Mouse (Mus musculus): ENCODE results near the gene Hint1. TPM values are rescaled to one million over a fixed set of nuclear protein-coding genes. Genes with fewer than 3 reads are reported as not detected.
"Not testable (repeated sequence)": the region's sequence is repeated elsewhere in the genome, so short reads cannot be mapped to it uniquely, and the experiment has no call there.

Hint1 gene
- total RNA-seq, 2 experiments from 2014 or later = 254 to 262 TPM

DNA sequence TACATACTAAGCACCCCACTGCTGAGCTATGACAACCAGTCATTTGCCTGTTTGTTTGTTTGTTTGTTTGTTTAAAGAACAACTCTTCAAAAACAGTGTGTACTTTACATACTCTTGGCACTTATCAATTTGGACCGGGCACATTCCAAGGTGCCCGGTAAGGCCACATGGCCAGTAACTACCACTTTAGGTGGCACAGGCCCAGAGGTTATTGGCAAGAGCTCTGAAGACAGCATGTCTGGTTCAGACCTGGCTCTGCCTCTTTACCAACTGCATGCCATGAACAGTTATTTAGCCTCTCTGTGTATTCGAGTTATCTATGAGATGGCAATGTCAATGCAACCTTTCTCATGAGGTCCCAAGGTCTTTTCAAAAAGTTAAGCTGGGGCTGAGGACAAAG is 30.5 kb downstream of the Hint1 start:
- not testable (repeated sequence) for DNase-seq

DNA sequence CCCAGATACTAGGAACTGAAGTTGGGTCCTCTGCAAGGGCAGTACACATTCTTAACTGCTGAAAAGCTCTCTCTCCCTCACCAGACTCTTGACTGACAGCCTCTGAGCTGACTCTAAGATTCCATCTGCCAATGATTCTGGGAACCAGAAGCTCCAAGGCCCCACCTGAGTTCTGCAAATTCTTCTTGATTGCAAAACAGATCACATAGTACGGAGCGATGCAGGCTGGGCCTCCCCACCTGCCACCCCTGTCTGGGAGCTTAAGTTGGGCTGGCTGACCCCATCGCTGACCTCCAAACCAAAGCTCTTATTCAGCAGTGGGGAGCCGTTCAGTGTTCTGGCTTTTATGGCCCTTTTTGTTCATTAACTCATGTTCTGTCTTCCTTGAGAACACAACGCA is 31.3 kb downstream of the Hint1 start:
- no peak for DNase-seq

DNA sequence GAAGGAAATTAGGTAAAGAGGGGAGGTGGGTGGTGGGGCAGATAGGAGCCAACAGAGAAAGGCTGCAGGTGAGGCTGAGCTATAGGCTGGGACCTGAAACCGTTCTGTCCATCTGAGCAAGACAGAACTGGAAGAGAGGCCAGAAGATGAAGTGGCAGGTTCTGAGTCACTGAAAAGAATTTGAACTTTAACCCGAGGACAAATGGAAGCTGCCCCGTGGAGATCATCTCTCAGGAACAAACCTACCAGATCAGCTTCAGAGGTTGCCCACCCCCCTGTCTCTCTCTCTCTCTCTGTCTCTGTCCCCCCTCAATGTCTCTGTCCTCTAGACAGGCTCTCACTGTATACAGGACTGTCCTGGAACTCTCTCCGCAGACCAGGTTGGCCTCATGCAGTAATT is 33.5 kb downstream of the Hint1 start:
- no peak for DNase-seq

DNA sequence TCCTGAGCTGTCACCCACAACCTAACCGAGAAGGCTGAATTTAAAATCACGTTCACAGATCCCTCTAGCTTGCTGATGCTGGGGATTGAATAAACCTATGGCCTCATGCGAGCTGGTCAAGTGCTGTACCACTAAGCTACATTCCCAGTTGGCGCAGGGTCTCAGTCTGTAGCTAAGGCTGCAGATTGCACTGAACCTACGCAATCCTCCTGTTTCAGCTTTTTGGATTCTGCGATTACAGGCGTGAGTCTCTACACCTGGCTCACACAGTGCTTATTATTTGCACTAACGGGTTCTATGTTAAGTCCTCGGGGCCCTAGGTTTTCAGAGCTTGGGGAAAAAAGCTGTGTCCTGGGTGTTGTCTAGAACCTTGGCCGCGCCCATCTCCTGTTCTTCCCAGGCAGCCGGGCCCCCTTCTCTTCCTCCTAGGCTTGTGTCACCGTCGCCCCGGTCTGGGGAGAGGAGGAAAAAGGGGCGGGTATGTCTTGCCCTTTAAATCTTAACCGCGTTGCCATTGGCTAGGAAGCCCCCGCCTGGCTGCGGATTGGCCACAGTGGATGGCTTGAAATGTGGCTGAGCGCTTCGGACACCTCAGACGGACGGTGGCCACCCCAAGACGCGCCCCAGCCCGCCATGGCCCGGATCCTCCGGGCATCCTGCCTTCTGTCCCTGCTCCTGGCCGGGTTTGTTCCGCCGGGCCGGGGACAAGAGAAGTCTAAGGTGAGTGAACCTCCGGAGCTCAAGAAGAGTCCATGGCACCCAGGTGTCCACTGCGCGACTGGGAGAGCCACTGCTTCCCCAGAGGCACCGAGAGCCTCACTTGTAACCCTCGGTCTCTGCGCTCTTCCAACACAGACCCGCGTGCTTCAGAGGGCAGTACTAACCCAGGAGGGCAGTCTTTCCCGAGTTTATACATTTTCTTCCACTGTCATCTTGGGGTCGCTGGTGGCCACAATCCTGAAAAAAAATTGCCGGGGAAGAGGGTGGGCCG is 36.4 kb downstream of the Hint1 start, which contains the start of gene Gpx3:
TSS of gene Gpx3 (plus strand) at position 121 of the 991 bp plus-strand sequence.
- DNase-seq = peak; percentile 69

DNA sequence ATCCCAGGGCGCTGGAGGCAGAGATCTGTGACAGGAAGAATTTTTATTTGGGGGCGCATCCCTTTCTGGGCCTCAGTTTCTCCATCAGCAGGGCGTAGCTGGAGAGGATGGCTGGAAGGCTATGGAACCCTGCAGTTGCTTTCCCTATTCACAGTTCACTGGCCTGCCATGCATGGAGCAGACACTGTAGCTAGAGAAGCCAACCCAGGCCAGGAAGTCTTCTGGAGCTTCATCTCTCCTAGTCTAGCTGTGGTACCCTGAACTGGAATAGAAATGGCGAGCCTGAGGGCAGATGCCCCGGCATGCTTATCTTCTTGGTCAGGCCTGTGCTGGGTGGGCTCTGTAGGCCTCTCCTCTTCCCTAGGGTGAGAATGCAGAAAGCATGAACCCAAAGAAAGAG is 37.2 kb downstream of the Hint1 start:
- DNase-seq = no peak

DNA sequence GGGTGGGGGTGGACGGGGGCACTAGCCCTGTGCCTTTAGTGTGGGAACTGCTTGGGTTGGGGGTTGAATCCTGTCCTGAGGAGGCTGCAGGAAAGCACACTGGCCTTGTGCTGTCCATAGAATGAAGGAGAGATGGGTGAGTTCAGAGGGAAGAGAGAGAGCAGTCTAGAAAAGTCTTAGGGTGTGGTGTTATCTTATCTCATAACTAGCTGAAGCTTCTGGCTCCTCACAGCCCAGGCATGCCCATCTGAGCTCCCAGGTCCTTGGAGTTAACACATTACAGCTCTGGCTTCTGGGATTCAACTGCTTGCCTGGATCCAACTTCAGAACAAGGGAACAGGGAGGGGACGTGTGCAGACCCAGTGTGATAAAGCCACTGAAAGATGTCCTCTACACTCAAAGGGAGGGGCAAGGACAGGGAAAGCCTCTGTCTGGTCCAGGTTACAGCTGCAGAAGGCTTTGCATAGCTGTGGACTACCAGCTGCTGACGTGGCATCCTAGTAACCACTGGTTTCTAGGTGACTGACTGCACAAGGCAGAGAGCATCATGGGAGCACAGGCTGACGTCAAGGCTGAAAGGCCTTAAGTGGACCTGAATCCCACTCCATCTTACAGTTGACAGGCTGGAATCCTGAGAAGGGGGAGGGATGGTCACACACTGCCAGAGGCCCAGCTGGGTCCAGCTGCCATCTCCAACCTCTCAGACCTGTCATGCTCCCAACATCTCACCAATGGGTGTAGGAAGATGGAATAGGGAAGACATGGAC is 37.9 kb downstream of the Hint1 start:
- DNase-seq = no peak

DNA sequence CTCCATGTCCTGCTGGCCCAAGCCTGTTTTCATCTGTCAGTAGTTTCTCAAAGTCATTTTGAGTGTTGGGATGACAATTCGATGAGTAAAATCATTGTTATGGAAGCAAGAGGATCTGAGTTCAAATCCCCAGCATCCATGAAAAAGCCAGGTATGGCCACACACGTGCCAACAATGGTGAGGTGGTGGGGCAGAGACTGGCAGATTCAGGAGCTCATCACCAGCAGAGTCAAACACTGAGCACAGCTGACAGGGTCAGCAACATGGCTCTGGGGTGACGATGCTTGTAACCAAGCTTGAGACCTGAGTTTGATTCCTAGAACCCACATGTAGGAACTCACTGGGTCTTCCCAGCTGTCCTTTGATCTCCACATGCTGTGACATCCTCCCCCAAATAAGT is 38.9 kb downstream of the Hint1 start:
- DNase-seq = no peak

DNA sequence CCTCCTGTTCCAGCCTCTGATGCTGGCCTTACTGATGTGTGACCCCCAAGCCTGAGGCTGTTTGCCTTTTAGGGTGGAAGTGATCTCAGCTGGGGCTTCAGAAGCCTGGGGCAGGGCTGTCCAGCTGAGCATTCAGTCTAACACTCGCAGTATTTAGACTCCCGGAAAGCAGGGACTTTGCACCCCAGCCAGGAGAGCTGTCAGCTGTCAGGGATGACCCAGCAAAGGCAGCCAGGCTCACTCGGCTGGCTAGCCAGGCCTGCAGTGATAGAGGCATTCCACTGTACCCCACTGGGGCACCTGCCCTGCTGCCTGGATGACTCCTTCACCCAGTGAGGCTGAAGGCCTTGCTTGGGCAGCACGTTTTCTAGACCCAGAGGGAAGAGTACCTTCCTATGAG is 39.7 kb downstream of the Hint1 start:
- DNase-seq = peak; percentile 44

DNA sequence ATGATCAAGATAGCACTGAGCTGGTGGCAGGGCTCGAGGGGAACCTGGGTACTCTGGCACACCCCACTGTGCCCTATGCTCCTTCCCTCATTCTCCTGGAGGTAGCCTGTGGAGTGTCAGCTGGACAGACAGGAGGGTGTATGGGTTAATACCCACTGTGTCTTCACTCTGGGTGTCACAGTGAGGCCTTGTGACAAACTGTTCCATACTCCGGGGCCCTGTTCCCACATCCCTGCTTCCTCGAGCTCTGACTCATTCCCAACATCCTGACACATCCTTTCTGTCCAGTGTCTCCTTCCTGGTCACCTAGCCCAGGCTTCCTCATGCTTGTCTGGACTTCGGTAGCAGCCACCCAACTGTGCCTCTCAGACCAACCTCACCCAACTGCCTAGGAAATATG is 40.3 kb downstream of the Hint1 start:
- no peak for DNase-seq

DNA sequence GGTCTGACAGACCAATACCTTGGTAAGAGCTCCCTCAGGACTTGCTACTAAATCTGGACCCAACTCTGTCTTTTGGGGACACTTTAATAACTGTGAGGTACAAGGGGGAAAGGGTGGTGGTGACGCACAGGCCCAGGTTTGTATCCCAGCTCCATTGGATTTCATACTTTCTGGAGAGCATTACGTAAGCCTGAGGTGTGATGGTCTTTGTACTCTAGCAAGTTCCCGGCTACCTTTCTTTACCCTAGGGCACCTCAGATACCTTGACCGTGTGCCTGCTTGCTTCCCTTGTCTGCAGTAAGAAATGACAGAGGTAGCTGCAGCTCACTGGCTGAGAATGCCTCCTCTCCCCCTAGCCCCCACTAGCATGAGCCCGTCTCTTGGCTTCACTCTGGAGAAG is 41.1 kb downstream of the Hint1 start:
- no peak for DNase-seq

DNA sequence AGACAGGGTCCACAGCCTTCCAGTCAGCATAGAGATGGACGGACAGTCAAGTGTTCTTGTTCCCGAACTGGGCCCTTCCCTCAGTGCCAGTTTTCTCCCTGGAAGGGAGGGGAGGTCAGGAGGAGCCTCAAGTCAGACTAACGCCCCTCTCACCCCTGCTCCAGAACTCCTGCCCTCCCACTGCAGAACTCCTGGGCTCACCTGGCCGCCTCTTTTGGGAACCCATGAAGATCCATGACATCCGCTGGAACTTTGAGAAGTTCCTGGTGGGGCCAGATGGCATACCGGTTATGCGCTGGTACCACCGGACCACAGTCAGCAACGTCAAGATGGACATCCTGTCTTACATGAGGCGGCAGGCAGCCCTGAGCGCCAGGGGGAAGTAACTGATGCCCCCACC is 43.1 kb downstream of the Hint1 start:
- no peak for DNase-seq

DNA sequence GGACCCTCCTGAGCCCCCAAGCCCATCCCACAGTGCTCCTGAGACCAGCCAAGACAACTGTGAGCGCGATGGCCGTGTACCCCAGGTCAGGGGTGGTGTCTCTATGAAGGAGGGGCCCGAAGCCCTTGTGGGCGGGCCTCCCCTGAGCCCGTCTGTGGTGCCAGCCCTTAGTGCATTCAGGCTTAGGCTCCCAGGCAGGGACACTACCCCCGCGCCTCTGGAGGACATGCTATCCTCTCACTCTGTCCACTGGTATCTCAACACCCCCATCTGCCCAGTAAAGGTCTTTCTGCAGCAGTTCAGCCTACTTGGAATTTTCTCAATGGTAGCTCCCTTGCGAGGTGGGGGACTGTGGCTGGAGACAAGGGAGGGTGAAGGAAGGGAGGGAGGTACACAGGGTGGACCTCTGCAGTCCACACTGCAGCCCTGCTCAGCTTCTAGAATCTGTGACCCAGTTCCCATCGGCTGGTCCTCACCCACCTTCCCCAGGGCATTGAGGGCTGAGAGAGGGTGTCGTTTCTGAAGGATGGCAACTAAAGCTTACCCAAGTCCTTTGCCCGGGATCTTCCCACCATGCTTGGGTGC is 44.0 kb downstream of the Hint1 start:
- DNase-seq = no peak

DNA sequence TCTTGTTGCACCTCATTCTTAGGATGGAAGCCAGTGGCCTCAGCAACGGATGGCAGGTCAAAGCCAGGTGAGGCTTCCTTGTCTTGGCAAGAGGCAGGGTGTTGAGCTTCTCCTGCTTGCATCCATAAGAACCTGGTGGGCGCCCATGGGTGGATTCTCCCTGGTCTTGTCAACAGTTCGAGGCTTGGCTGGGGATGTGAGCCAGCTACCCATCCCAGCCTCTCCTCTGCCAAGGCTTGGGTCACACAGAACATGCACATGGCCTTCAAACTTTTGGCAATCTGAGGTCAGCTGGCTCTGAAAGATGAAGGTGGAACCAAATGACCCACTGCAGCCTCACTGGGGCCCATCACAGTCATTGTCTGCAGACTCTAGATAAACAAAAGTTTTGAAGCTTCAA is 45.0 kb downstream of the Hint1 start:
- no peak for DNase-seq

DNA sequence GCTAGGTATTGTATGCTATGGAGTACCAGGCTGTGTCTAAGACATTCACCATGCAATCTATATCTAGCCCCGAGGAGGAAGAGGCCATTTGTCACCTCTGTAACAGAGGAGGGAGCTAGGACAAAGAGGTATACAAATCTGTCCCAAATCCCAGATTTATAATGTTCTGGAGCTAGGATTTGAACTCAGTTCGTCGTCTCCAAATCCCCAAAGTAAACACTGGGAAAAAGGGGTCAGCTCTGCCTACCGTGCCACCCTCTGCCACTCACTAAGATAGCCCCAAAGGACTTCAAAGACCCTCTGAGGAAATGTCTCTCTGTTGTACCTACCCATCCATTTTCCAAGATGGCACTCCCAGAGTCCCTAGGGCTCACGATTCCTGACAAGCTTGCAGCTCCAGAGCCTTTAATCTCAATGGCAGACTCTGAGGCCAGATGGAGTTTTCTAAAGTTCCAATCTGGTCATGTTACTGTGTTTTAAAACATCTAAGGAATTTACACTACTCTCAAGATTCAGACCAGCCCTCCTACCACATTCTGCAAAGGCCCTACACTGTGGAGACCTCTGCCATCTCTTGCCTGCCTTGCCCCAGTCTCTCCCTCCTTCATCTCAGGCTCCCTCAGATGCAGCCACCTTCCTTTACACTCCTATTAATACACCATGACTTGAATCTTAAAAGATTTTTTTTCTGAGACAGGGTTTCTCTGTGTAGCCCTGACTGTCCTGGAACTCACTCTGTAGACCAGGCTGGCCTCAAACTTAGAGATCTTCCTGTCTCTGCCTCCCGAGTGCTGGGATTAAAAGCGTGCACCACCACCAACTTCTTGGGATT is 45.7 kb downstream of the Hint1 start:
- no peak for DNase-seq

DNA sequence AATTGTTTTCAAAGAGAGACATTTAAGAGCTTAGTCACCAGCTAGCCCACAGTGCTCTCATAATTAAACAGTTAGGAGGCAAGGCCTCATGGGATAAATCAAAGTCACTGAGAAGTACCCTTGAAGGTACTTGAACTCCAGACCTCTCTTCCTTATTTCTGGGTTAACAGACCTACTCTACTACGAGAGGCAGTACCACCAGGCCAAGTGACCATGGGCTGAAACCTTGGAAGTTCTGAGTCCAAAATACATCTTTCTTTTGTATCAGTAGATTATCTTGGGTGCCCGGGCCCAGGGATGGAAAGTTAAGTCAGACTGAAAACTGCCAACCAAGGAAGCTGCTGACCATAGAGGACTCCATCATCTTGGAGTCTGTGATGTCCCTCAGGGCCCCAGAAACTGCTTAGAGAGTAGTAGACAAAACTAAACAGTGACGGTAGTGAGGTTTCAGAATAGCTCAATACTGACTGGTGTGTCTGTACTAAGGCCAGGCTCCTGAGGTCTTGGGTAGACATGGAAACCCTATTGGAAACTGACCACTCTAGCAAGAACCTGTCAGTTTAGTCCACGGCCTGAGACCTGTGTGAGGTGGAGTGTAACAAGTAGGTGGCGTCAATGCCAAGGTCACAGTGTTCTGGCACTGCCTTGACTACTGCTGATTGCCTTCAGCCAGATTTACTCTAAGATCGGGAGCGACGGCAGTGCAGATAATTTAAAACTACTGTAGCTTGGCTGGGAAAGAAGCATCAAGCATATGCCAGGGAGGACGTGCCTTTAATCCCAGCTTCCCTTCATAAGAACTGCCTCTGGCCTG is 46.5 kb downstream of the Hint1 start:
- no peak for DNase-seq

DNA sequence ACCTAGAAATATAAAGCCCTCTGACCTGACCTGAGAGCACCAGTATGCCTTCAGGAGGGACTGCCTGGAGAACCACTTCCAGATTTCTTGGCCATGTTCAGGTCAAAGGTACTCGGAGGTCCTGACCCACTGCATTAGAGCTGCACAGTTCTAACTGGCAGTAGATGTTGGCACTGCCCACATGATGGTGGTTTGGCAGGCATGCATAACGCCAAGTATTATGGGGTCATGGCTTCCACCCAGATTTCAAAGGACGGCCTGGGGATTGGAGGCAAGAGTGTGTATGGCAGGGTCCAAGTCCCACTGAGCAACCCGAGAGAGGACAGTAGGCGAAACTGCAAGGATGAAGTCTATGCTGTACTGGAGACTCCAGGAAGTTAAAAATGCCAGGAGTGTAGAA is 47.7 kb downstream of the Hint1 start:
- DNase-seq = no peak

DNA sequence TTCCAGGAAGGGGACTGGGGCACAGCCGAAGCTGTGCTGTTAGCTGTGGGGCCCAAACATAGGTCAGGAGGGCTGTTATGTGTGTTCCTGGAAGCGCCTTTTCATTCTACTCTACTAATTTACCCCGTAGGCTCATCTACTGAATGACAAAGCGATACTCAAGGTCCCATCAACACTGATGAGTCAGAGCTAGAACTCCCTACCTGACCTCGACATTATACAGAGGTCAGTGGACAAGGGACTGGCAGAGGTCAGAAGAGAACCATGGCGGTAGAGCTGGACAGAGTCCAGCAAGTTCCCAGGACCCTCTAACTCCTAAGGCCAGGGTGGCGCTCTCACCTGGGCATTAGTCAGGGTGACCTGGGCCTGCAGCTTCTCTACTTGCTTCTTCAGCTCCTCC is 51.3 kb downstream of the Hint1 start:
- no peak for DNase-seq

DNA sequence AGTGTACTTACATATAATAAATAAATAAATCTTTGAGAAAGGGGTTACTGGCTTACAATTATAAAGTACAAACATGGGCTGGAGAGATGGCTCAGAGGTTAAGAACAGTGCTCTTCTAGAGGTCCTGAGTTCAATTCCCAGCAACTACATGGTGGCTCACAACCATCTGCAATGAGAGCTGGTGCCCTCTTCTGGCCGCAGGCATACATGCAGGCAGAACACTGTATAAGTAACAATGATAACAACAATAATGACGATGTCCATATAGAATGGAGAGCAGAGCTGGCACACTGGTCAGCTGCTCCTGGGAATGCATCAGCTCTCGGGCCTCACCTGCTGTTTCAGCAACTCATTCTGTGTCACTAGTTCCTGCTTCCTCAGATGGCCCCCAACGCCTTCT is 52.1 kb downstream of the Hint1 start:
- DNase-seq = no peak

All from gastrocnemius, postnatal 10 days (tissue).